Mouse (Mus musculus) midbrain, embryonic 12.5 days (tissue): ENCODE results near the gene Dapk3. TPM values are rescaled to one million over a fixed set of nuclear protein-coding genes. Genes with fewer than 3 reads are reported as not detected.
"Not testable (repeated sequence)": the region's sequence is repeated elsewhere in the genome, so short reads cannot be mapped to it uniquely, and the experiment has no call there.

Source experiments
- ATAC-seq: fragments of 200-750 bp; cut with Nextera tagmentation; 2 replicates; pipeline ENCODE4 v1.8.0; 2017; ENCODE audit warnings: low read depth, moderate TSS enrichment, moderate library complexity; ENCODE audit not compliant: low FRiP score
- H3K27ac ChIP-seq: fragments of 300-500 bp; sonication (generic); replicated peaks from 2 replicates; pipeline ENCODE4 v1.5.1; 2016; ENCODE audit warnings: mild to moderate bottlenecking
- H3K27me3 ChIP-seq: fragments of 300-500 bp; sonication (generic); 2 replicates; pipeline ENCODE4 v1.6.1; 2016; ENCODE audit warnings: mild to moderate bottlenecking
- H3K36me3 ChIP-seq: fragments of 300-500 bp; sonication (generic); 2 replicates; pipeline ENCODE4 v1.6.1; 2016
- H3K4me1 ChIP-seq: fragments of 300-500 bp; sonication (generic); 2 replicates; pipeline ENCODE4 v1.6.1; 2016
- H3K4me2 ChIP-seq: fragments of 300-500 bp; sonication (generic); replicated peaks from 2 replicates; pipeline ENCODE4 v1.6.1; 2016; ENCODE audit warnings: mild to moderate bottlenecking, moderate library complexity
- H3K4me3 ChIP-seq: fragments of 300-500 bp; sonication (generic); 2 replicates; pipeline ENCODE4 v1.5.1; 2016; ENCODE audit warnings: mild to moderate bottlenecking
- H3K9ac ChIP-seq: fragments of 300-500 bp; sonication (generic); replicated peaks from 2 replicates; pipeline ENCODE4 v1.6.1; 2016; ENCODE audit warnings: mild to moderate bottlenecking, moderate library complexity
- H3K9me3 ChIP-seq: fragments of 300-500 bp; sonication (generic); 2 replicates; pipeline ENCODE4 v1.6.1; 2016; ENCODE audit warnings: mild to moderate bottlenecking
- WGBS: fragments of 180-500 bp; shearing (Covaris S2); methylation state at CpG from one replicate; pipeline ENCODE4 v1.1.7; 2016; 5-methylcytosine and 5-hydroxymethylcytosine counted together
- polyA plus RNA-seq: library from polyadenylated mRNA; unstranded; fragments of >200 nt; fragmentation: Nextera tagmentation; extraction: Ambion mirVana; gene quantifications from 2 replicates; pipeline ENCODE4 v1.2.1, GENCODE M21; 2016

Gene Dapk3
- polyA plus RNA-seq, 1 experiment from 2014 or later: 77.3 TPM

DNA sequence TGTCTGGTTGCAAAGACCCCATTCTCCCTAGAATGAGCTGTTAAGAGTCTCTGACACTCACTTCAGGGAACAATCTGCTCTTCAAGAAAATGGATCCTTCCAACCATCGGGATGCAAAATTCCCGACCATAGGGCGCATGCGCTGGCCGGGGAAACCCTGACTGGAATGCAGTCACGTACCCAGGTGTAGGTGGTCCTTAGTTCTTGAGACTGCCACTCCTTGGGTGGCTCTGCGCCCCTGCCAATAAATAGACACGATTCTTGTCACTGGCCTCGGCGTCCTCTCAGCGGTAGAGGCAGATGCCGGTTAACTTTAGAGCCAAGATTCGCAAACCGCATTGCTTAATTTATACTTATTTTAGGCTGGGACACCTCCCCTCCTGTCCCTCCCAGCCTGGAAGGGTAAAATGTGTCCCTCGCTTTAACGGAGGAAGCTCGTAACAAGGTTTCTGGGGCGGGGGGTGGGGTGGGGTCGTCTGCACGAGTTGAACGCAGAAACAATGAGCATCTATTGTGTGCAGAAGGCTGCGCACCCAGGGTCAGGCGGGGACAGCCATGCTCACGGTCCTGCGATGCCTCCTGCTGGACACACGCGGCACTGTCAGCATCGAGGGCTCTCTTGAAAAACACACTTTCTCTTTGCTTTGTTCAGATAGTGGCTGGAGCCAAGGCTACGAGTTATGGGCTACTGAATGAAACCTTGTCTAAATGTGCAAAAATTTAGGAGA, 8.0 kb upstream of the Dapk3 start:
- peak; percentile 64 for ATAC-seq
- Histone ChIP-seq H3K4me1 (peaks cover 51% of the 10 kb centered on the region), H3K36me3 (peaks cover 26% of the 10 kb centered on the region), H3K9ac (peak overlapping the region; percentile 50), H3K4me3 (peak overlapping the region; percentile 42), H3K4me2 (peak overlapping the region; percentile 61), H3K27me3 (no peaks in the 10 kb centered on the region), H3K27ac (peak overlapping the region; percentile 93), H3K9me3 (no peaks in the 10 kb centered on the region)
- under 1% methylated on average over 29 of the region's 29 CpGs for WGBS

- H3K36me3 ChIP-seq: peaks cover 31% of the 10 kb centered on the region
- WGBS: 10% methylated on average over 4 of the region's 4 CpGs
- H3K27me3 ChIP-seq, ATAC-seq, H3K9ac ChIP-seq, H3K9me3 ChIP-seq: not testable (repeated sequence)
- peak overlapping the region; percentile 93 for H3K27ac ChIP-seq
- peaks cover 51% of the 10 kb centered on the region for H3K4me1 ChIP-seq
- peak overlapping the region; percentile 61 for H3K4me2 ChIP-seq
- peak overlapping the region; percentile 42; the same call in 1 of the 2 replicates for H3K4me3 ChIP-seq
Measured at GRCm38 (mm10) chr10:81175345-81175701, 7.5 kb upstream of the Dapk3 start.

DNA sequence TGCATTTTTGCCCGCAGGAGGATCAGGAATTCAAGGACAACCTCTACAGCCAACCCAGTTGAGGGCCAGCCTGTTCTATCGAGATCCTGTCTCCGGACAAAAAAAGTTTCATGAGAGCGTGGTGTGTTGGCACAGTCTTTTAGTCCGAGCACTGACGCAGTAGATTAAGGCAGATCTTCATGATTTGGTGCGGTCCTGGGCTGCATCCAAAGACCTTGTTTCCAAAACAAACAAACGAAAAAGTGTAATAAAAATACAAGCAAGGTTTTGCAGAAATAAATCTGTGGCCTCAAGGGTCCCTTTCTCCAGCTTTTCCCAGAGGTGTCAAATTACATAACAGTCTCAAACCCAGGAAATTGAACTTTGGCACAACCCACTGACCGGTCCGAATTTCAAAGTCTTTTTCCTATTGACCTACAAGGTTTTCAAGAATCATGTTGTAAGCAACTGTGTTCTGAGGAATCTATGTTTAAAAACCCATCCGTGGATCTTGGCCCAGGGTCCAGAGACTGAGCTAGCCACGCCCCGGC, 6.8 kb upstream of the Dapk3 start:
- ATAC-seq: no peak; the same call in 1 of the 2 replicates
- Histone ChIP-seq H3K27ac (peak overlapping the region; percentile 93), H3K36me3 (peaks cover 38% of the 10 kb centered on the region), H3K27me3 (no peaks in the 10 kb centered on the region), H3K4me1 (peaks cover 51% of the 10 kb centered on the region), H3K4me3 (peak overlapping the region; percentile 99), H3K9me3 (no peaks in the 10 kb centered on the region), H3K4me2 (peak overlapping the region; percentile 52), H3K9ac (peak overlapping the region; percentile 99; the same call in 1 of the 2 replicates)
- WGBS: 11% methylated on average over 13 of the region's 13 CpGs

DNA sequence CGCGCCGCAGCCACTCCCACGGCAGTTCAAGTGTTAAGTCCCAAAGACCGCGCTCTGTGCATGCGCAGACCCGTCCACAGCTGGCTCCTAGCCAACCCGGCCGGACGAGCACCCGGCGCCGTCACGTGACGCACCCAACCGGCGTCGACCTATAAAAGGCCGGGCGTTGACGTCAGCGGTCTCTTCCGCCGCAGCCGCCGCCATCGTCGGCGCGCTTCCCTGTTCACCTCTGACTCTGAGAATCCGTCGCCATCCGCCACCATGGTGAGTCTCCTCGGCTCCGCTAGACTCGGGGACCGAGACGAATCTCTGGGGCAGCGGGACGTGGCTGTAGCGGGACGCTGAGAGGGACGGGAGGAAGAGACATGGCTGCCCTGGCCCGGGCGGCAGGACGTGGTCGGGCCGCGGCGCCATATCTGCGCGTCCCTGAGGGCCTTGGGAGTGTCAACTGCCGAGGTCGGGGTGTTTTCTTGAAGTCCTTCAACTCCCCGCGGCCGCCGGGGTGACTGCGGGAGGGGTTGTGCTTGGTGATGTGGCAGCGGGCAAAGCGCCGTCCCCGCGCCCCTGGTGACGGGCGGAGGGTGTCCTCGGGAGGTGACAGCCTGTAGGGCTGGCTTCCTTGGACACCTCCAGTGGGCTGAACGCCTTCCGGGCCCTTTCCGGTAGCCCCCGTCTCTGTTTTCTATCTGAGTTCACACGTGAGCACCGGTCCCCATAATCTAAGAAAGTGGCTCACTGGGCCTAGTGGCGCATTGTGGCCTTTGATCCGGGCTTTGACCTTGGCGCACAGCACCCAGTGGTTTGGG, 6.1 kb upstream of the Dapk3 start, which contains the start of gene Eef2:
Eef2 (plus strand) TSS at position 166 of the 806 bp plus-strand sequence.
- H3K36me3 ChIP-seq: peaks cover 44% of the 10 kb centered on the region
- ATAC-seq: peak; percentile 80
- H3K9ac ChIP-seq: peak within 1 kb of the TSS; percentile 99
- peak within 1 kb of the TSS; percentile 99 for H3K4me3 ChIP-seq
- H3K4me1 ChIP-seq: peaks cover 53% of the 10 kb centered on the region
- H3K9me3 ChIP-seq: no peaks in the 10 kb centered on the region
- peak within 1 kb of the TSS; percentile 93 for H3K27ac ChIP-seq
- H3K27me3 ChIP-seq: no peaks in the 10 kb centered on the region
- under 1% methylated on average over 77 of the region's 77 CpGs for WGBS
- peak within 1 kb of the TSS; percentile 95 for H3K4me2 ChIP-seq

GRCm38 (mm10) chr10:81177491-81177925, 5.3 kb upstream of the Dapk3 start:
- H3K27me3 ChIP-seq: no peaks in the 10 kb centered on the region
- peaks cover 52% of the 10 kb centered on the region for H3K36me3 ChIP-seq
- H3K4me1 ChIP-seq: peaks cover 61% of the 10 kb centered on the region
- peak overlapping the region; percentile 93 for H3K27ac ChIP-seq
- peak overlapping the region; percentile 99 for H3K4me3 ChIP-seq
- ATAC-seq: no peak
- peak overlapping the region; percentile 99 for H3K9ac ChIP-seq
- no peaks in the 10 kb centered on the region for H3K9me3 ChIP-seq
- 19% methylated on average over 16 of the region's 16 CpGs for WGBS
- peak overlapping the region; percentile 95 for H3K4me2 ChIP-seq

DNA sequence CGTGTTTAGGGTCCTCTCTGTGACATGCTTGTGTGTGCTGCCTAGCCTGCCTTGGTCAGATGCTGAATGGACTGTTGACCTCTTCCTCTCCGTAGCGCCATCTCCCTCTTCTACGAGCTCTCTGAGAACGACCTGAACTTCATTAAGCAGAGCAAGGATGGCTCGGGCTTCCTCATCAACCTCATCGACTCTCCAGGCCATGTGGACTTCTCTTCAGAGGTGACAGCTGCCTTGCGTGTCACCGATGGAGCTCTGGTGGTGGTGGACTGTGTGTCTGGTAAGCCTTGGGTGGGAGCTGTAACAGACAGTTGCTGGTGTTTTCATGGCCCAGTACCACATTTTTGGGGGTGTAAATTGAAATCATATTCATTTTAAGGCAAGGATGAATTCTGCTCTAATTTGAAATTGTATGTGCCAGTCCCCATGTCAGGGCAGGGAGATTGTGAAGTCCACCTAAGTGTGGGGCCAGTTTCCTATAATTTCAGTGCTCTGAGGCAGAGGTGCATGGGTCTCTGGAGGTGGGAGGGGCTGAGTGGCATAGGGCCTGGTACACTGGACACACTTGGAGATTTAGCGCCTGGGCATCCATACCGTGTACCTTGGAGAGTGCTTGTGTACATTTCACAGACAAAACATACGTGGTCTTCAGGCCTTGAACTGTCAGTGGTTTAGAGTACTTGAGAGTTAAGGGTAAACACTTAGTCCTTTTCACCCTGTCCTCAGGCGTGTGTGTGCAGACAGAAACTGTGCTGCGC, 4.7 kb upstream of the Dapk3 start:
- Histone ChIP-seq H3K27ac (peak overlapping the region; percentile 93; the same call in 1 of the 2 replicates), H3K9ac (peak overlapping the region; percentile 99), H3K36me3 (peaks cover 52% of the 10 kb centered on the region)

GRCm38 (mm10) chr10:81178927-81179326, 3.9 kb upstream of the Dapk3 start:
- no peaks in the 10 kb centered on the region for H3K9me3 ChIP-seq

More for the DNA sequence above, 4.7 kb upstream of the Dapk3 start:
- peaks cover 58% of the 10 kb centered on the region for H3K4me1 ChIP-seq
- no peaks in the 10 kb centered on the region for H3K9me3 ChIP-seq
- H3K27me3 ChIP-seq: no peaks in the 10 kb centered on the region
- peak overlapping the region; percentile 95 for H3K4me2 ChIP-seq
- peak overlapping the region; percentile 99 for H3K4me3 ChIP-seq
- 72% methylated on average over 14 of the region's 14 CpGs for WGBS
- no peak for ATAC-seq

DNA sequence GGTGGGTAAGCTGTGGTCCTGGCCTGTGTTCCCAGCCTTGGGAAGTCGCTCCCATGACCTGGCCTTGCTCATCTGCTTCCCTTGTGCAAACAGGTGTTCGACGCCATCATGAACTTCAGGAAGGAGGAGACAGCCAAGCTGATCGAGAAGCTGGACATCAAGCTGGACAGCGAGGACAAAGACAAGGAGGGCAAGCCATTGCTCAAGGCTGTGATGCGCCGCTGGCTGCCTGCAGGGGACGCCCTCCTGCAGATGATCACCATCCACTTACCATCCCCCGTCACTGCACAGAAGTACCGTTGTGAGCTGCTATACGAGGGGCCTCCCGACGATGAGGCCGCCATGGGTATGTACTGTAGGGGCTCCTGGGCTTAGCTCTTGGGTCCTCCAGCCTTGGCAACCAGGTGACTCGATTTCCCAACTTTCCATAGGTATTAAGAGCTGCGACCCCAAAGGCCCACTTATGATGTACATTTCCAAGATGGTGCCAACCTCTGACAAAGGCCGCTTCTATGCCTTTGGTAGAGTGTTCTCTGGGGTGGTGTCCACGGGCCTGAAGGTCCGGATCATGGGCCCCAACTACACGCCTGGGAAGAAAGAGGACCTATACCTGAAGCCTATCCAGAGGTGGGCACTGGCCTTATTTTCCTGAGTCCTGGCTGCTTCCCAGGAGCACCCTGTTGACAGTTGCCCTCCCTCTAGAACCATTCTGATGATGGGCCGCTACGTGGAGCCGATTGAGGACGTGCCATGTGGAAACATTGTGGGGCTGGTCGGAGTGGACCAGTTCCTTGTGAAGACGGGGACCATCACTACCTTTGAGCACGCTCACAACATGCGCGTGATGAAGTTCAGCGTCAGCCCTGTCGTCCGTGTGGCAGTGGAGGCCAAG, 3.1 kb upstream of the Dapk3 start:
- peaks cover 60% of the 10 kb centered on the region for H3K36me3 ChIP-seq
- no peaks in the 10 kb centered on the region for H3K27me3 ChIP-seq
- ATAC-seq: no peak
- H3K4me3 ChIP-seq: no peak overlapping the region
- 90% methylated on average over 32 of the region's 32 CpGs for WGBS
- peaks cover 51% of the 10 kb centered on the region for H3K4me1 ChIP-seq
- no peaks in the 10 kb centered on the region for H3K9me3 ChIP-seq
- H3K27ac ChIP-seq: no peak overlapping the region
- no peak overlapping the region; the same call in 1 of the 2 replicates for H3K9ac ChIP-seq
- no peak overlapping the region for H3K4me2 ChIP-seq

More at GRCm38 (mm10) chr10:81178927-81179326, 3.9 kb upstream of the Dapk3 start:
- peaks cover 52% of the 10 kb centered on the region for H3K36me3 ChIP-seq
- H3K27me3 ChIP-seq: no peaks in the 10 kb centered on the region
- H3K27ac ChIP-seq: no peak overlapping the region
- no peak for ATAC-seq
- H3K9ac ChIP-seq: no peak overlapping the region
- H3K4me1 ChIP-seq: peaks cover 56% of the 10 kb centered on the region
- no peak overlapping the region for H3K4me2 ChIP-seq
- no peak overlapping the region for H3K4me3 ChIP-seq
- 95% methylated on average over 11 of the region's 11 CpGs for WGBS

- Histone ChIP-seq H3K4me2 (no peak overlapping the region), H3K9me3 (no peaks in the 10 kb centered on the region), H3K4me3 (no peak overlapping the region), H3K27me3 (no peaks in the 10 kb centered on the region), H3K4me1 (peaks cover 42% of the 10 kb centered on the region), H3K27ac (no peak overlapping the region; the same call in 1 of the 2 replicates), H3K9ac (0 out of 2 replicates have a peak overlapping the region, but pooled peaks have one; percentile 20), H3K36me3 (peaks cover 71% of the 10 kb centered on the region)
- 91% methylated on average over 13 of the region's 13 CpGs for WGBS
- no peak for ATAC-seq
Measured at GRCm38 (mm10) chr10:81180946-81181345, 1.9 kb upstream of the Dapk3 start.

DNA sequence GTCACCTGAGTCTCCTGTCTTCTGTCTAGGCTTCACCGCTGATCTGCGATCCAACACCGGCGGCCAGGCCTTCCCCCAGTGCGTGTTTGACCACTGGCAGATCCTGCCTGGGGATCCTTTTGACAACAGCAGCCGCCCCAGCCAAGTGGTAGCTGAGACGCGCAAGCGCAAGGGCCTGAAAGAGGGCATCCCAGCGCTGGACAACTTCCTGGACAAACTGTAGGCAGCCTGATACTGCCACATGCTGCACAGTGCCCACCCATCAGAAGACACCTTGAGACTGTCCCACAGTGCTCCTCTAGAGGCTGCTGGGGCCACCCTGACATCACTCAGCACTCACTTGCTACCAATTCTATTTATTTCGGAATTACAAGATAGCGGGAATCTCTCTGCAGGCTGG, 945 bp upstream of the Dapk3 start:
- not testable (repeated sequence) for H3K9ac ChIP-seq, H3K9me3 ChIP-seq, H3K4me2 ChIP-seq, ATAC-seq, H3K27me3 ChIP-seq
- Histone ChIP-seq H3K4me1 (peaks cover 42% of the 10 kb centered on the region), H3K27ac (0 out of 2 replicates have a peak overlapping the region, but pooled peaks have one; percentile 63), H3K4me3 (0 out of 2 replicates have a peak overlapping the region, but pooled peaks have one; percentile 59), H3K36me3 (peaks cover 78% of the 10 kb centered on the region)
- 81% methylated on average over 12 of the region's 12 CpGs for WGBS
